Mouse (Mus musculus): ENCODE data around the gene Ms4a13. TPM values are rescaled to one million over a fixed set of nuclear protein-coding genes. Genes with fewer than 3 reads are reported as not detected.
"Not testable (repeated sequence)": the region's sequence is repeated elsewhere in the genome, so short reads cannot be mapped to it uniquely, and the experiment has no call there.

The Ms4a13 gene
- polyA plus RNA-seq, 1 experiment from 2014 or later = not detected

DNA sequence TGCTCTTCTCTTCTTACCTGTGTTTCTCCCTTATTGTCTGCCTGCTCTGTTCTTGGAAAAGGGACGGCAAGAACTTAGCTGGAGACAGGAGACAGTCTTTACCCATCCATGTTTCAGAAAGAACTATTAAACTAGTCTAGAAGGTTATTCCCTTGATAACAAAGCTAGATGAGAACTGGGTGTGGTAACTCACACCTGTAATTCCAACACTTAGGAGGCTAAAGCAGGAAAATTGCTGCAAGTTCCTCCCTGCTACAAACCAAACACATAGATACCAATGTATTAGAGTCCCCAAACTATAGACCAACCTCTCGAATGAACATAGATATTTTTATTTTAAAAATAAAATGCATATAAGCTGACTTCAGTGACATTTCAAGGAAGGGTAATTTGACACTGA lies 61.7 kb downstream of the Ms4a13 start:
- Histone ChIP-seq H3K4me1 (replicated peaks) (no peaks in the 10 kb centered on the region), H3K27ac (replicated peaks) (no peak overlapping the region), H3K9ac (no peak overlapping the region), H3K36me3 (no peaks in the 10 kb centered on the region), H3K4me2 (no peak overlapping the region), H3K4me3 (no peak overlapping the region), H3K27me3 (no peaks in the 10 kb centered on the region), H3K9me3 (no peaks in the 10 kb centered on the region)
- WGBS = 92% methylated on average over 2 of the region's 2 CpGs
- ATAC-seq (ENCODE audit: low FRiP score, low read depth) = no peak

DNA sequence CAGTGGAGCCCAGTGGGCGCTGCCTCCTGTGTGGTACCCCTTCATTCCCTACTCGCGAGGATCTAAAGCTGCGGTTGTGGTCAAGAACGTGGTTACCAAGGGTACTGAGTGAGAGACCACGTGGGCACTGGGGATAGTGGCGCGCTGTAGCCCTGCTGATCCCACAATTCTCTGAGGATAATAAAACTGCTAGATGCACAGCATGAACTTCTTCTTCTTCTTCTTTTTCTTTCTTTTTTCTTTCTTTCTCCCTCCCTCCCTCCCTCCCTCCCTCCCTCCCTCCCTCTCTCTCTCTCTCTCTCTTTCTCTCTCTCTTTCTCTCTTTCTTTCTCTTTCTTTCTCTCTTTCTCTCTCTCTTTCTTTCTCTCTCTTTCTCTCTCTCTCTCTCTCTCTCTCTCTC lies 65.8 kb downstream of the Ms4a13 start, which contains the start of gene 1700017D01Rik:
TSS of gene 1700017D01Rik (minus strand) at position 101 of the 400 bp plus-strand sequence.
- H3K9me3 ChIP-seq; H3K4me2 ChIP-seq; H3K27ac ChIP-seq (replicated peaks); H3K36me3 ChIP-seq; H3K9ac ChIP-seq; ATAC-seq (ENCODE audit: low FRiP score, low read depth); H3K4me3 ChIP-seq; H3K27me3 ChIP-seq; H3K4me1 ChIP-seq (replicated peaks): not testable (repeated sequence)
- WGBS = 88% methylated on average over 8 of the region's 8 CpGs

- WGBS = 92% methylated on average over 1 of the region's 1 CpGs
- Histone ChIP-seq H3K9me3 (peaks cover 11% of the 10 kb centered on the region; the same call in 1 of the 2 replicates), H3K27ac (replicated peaks) (no peak overlapping the region), H3K9ac (no peak overlapping the region), H3K27me3 (no peaks in the 10 kb centered on the region), H3K36me3 (no peaks in the 10 kb centered on the region), H3K4me2 (no peak overlapping the region), H3K4me3 (no peak overlapping the region), H3K4me1 (replicated peaks) (no peaks in the 10 kb centered on the region)
- no peak for ATAC-seq (ENCODE audit: low FRiP score, low read depth)
Observed at GRCm38 (mm10) chr19:11129702-11130101, 66.8 kb downstream of the Ms4a13 start.

- WGBS = under 1% methylated on average over 17 of the region's 38 CpGs
- H3K9me3 ChIP-seq; H3K4me1 ChIP-seq (replicated peaks); H3K36me3 ChIP-seq; H3K27me3 ChIP-seq: not testable (repeated sequence)
- Histone ChIP-seq H3K9ac (peak overlapping the region; percentile 41; the same call in 1 of the 2 replicates), H3K27ac (replicated peaks) (0 out of 2 replicates have a peak overlapping the region, but pooled peaks have one; percentile 48), H3K4me2 (peak overlapping the region; percentile 51), H3K4me3 (peak overlapping the region; percentile 40)
- peak; percentile 98 for ATAC-seq (ENCODE audit: low FRiP score, low read depth)
Observed at GRCm38 (mm10) chr19:11121016-11121420, 75.5 kb downstream of the Ms4a13 start.

Other genes with a start within 250 kb of the Ms4a13 start
- gene Ccdc86, start 247.5 kb downstream of the Ms4a13 start, polyA plus RNA-seq (2015; fragmentation: Nextera tagmentation; extraction: Ambion mirVana) = 14.6 and 14.9 TPM in 2 replicates
- not detected in 2 replicates for gene Ms4a10, start 222.1 kb downstream of the Ms4a13 start, polyA plus RNA-seq (2015; fragmentation: Nextera tagmentation; extraction: Ambion mirVana)
- gene Ms4a15, start 203.5 kb downstream of the Ms4a13 start, polyA plus RNA-seq (2015; fragmentation: Nextera tagmentation; extraction: Ambion mirVana) = 0.17 TPM in 1 of 2 replicates, not detected in the other
- not detected in 2 replicates for gene Ms4a18, start 178.7 kb downstream of the Ms4a13 start, polyA plus RNA-seq (2015; fragmentation: Nextera tagmentation; extraction: Ambion mirVana)
- gene Ms4a8a, start 115.6 kb downstream of the Ms4a13 start, polyA plus RNA-seq (2015; fragmentation: Nextera tagmentation; extraction: Ambion mirVana) = not detected in 2 replicates
- gene 1700017D01Rik, start 65.9 kb downstream of the Ms4a13 start, polyA plus RNA-seq (2015; fragmentation: Nextera tagmentation; extraction: Ambion mirVana) = not detected in 2 replicates
- gene 1700025F22Rik, start 31.4 kb downstream of the Ms4a13 start, polyA plus RNA-seq (2015; fragmentation: Nextera tagmentation; extraction: Ambion mirVana) = not detected in 2 replicates
- not detected in 2 replicates for gene Ms4a12, start 35.7 kb upstream of the Ms4a13 start, polyA plus RNA-seq (2015; fragmentation: Nextera tagmentation; extraction: Ambion mirVana)
- not detected in 2 replicates for gene Ms4a1, start 69.5 kb upstream of the Ms4a13 start, polyA plus RNA-seq (2015; fragmentation: Nextera tagmentation; extraction: Ambion mirVana)
- not detected in 2 replicates for gene Ms4a5, start 87.1 kb upstream of the Ms4a13 start, polyA plus RNA-seq (2015; fragmentation: Nextera tagmentation; extraction: Ambion mirVana)
- gene Ms4a14, start 117.7 kb upstream of the Ms4a13 start, polyA plus RNA-seq (2015; fragmentation: Nextera tagmentation; extraction: Ambion mirVana) = 0.09 TPM in 1 of 2 replicates, not detected in the other
- gene Ms4a7, start 139.4 kb upstream of the Ms4a13 start, polyA plus RNA-seq (2015; fragmentation: Nextera tagmentation; extraction: Ambion mirVana) = 4.0 and 4.4 TPM in 2 replicates
- 2.3 and 3.0 TPM in 2 replicates for gene Ms4a4a, start 178.8 kb upstream of the Ms4a13 start, polyA plus RNA-seq (2015; fragmentation: Nextera tagmentation; extraction: Ambion mirVana)
- 2.1 TPM in 1 of 2 replicates, not detected in the other for gene Ms4a4c, start 208.0 kb upstream of the Ms4a13 start, polyA plus RNA-seq (2015; fragmentation: Nextera tagmentation; extraction: Ambion mirVana)
- gene Ms4a4b, start 246.8 kb upstream of the Ms4a13 start, polyA plus RNA-seq (2015; fragmentation: Nextera tagmentation; extraction: Ambion mirVana) = 0.09 TPM in 1 of 2 replicates, not detected in the other